Mouse (Mus musculus) MEL (cell line): Measurements from ENCODE around the gene Cnksr2. TPM values are rescaled to one million over a fixed set of nuclear protein-coding genes. Genes with fewer than 3 reads are reported as not detected.

Source experiments
- DNase-seq: peaks from one replicate; pipeline ENCODE4 v3.0.0; 2011; ENCODE audit warnings: low read depth, low spot score
- H3K27ac ChIP-seq: 2 replicates; pipeline ENCODE4 v1.5.1; 2012; ENCODE audit warnings: low read depth, mild to moderate bottlenecking, control low read depth, low read length, moderate library complexity; ENCODE audit not compliant: control insufficient read depth
- H3K27me3 ChIP-seq, 2 experiments: fragments of 150-350 bp in 1 of 2; sonication (generic) in 1 of 2; 2 replicates each; pipeline ENCODE4 v1.6.1; 2012; ENCODE audit warnings: low read length in 2 of 2, mild to moderate bottlenecking in 2 of 2, improper control_type of control experiment in 1 of 2, moderate library complexity in 1 of 2; ENCODE audit not compliant: insufficient read depth in 2 of 2, control insufficient read depth in 1 of 2
- H3K36me3 ChIP-seq, 2 experiments: 2 replicates each; pipeline ENCODE4 v1.6.1; 2012 to 2014; ENCODE audit warnings: low read length in 2 of 2, improper control_type of control experiment in 1 of 2, inconsistent platforms in 1 of 2, mild to moderate bottlenecking in 1 of 2; ENCODE audit not compliant: insufficient read depth in 2 of 2, control insufficient read depth in 1 of 2
- H3K4me1 ChIP-seq, 2 experiments: fragments of 150-350 bp in 1 of 2; sonication (generic) in 1 of 2; 2 replicates each; pipeline ENCODE4 v1.6.1; 2012; ENCODE audit warnings: low read length in 2 of 2, improper control_type of control experiment in 1 of 2, mild to moderate bottlenecking in 1 of 2; ENCODE audit not compliant: insufficient read depth in 2 of 2, control insufficient read depth in 1 of 2
- H3K4me3 ChIP-seq, 2 experiments: fragments of 150-350 bp in 1 of 2; sonication (generic) in 1 of 2; 2 replicates each; pipeline ENCODE4 v1.5.1; 2012; ENCODE audit warnings: low read depth in 2 of 2, low read length in 2 of 2, mild to moderate bottlenecking in 2 of 2, moderate library complexity in 2 of 2, control low read depth in 1 of 2, improper control_type of control experiment in 1 of 2; ENCODE audit not compliant: control insufficient read depth in 1 of 2, insufficient read depth in 1 of 2
- H3K79me2 ChIP-seq: 2 replicates; pipeline ENCODE4 v1.6.1; 2012; ENCODE audit warnings: mild to moderate bottlenecking, low read length, moderate library complexity; ENCODE audit not compliant: control insufficient read depth, poor library complexity, insufficient read depth
- H3K9ac ChIP-seq: 2 replicates; pipeline ENCODE4 v1.6.1; 2012; ENCODE audit warnings: low read depth, mild to moderate bottlenecking, control low read depth, low read length, moderate library complexity; ENCODE audit not compliant: control insufficient read depth, poor library complexity, severe bottlenecking
- H3K9me3 ChIP-seq: fragments of 150-350 bp; sonication (generic); replicated peaks from 2 replicates; pipeline ENCODE4 v1.6.1; 2012; ENCODE audit warnings: mild to moderate bottlenecking, low read length, improper control_type of control experiment, moderate library complexity; ENCODE audit not compliant: insufficient read depth
- CHD1 ChIP-seq: IDR thresholded peaks from 2 replicates; pipeline ENCODE4 v1.6.1; 2012; ENCODE audit warnings: low read depth, mild to moderate bottlenecking, inconsistent platforms, low read length, improper control_type of control experiment
- CTCF ChIP-seq, 3 experiments: IDR thresholded peaks in 2 of 3; conservative IDR thresholded peaks in 1 of 3; 2 replicates each; pipeline ENCODE4 v1.5.1; 2011 to 2012; ENCODE audit warnings: low read length in 3 of 3, low read depth in 2 of 3, mild to moderate bottlenecking in 2 of 3, improper control_type of control experiment in 1 of 3, inconsistent platforms in 1 of 3, mixed read lengths in 1 of 3, moderate library complexity in 1 of 3; ENCODE audit not compliant: control insufficient read depth in 1 of 3, insufficient read depth in 1 of 3, poor library complexity in 1 of 3, severe bottlenecking in 1 of 3
- ELF1 ChIP-seq: IDR thresholded peaks from 2 replicates; pipeline ENCODE4 v1.6.1; 2014; ENCODE audit warnings: low read depth, mild to moderate bottlenecking, inconsistent platforms, low read length, improper control_type of control experiment, moderate library complexity
- GABPA ChIP-seq: IDR thresholded peaks from 2 replicates; pipeline ENCODE4 v1.6.1; 2012; ENCODE audit warnings: low read depth, mild to moderate bottlenecking, inconsistent platforms, low read length, improper control_type of control experiment, moderate library complexity
- GATA1 ChIP-seq: IDR thresholded peaks from 2 replicates; pipeline ENCODE4 v1.6.1; 2011; ENCODE audit warnings: low read depth, low read length, improper control_type of control experiment
- JUND ChIP-seq: IDR thresholded peaks from 2 replicates; pipeline ENCODE4 v1.6.1; 2011; ENCODE audit warnings: low read depth, mild to moderate bottlenecking, improper control_type of control experiment, low read length
- KAT2A ChIP-seq: conservative IDR thresholded peaks from 2 replicates; pipeline ENCODE4 v1.6.1; 2012; ENCODE audit warnings: low read depth, low read length, improper control_type of control experiment, inconsistent platforms
- MXI1 ChIP-seq: IDR thresholded peaks from 2 replicates; pipeline ENCODE4 v1.6.1; 2011; ENCODE audit warnings: mild to moderate bottlenecking, low read depth, low read length, improper control_type of control experiment
- MYC ChIP-seq: IDR thresholded peaks from 2 replicates; pipeline ENCODE4 v1.6.1; 2011; ENCODE audit warnings: low read depth, mild to moderate bottlenecking, low read length, improper control_type of control experiment, moderate library complexity
- NELFE ChIP-seq: IDR thresholded peaks from 2 replicates; pipeline ENCODE4 v1.6.1; 2011; ENCODE audit warnings: low read depth, low read length, improper control_type of control experiment
- POLR2A ChIP-seq, 2 experiments: IDR thresholded peaks; 2 replicates each; pipeline ENCODE4 v1.6.1; 2011 to 2012; ENCODE audit warnings: low read length in 2 of 2, mild to moderate bottlenecking in 2 of 2, control low read depth in 1 of 2, improper control_type of control experiment in 1 of 2, low read depth in 1 of 2, moderate library complexity in 1 of 2; ENCODE audit not compliant: control insufficient read depth in 1 of 2, insufficient read depth in 1 of 2, poor library complexity in 1 of 2
- RAD21 ChIP-seq: IDR thresholded peaks from 2 replicates; pipeline ENCODE4 v1.6.1; 2011; ENCODE audit warnings: mild to moderate bottlenecking, low read depth, low read length, improper control_type of control experiment
- SMC3 ChIP-seq: IDR thresholded peaks from 2 replicates; pipeline ENCODE4 v1.6.1; 2011; ENCODE audit warnings: low read depth, low read length, improper control_type of control experiment
- TAL1 ChIP-seq: IDR thresholded peaks from 2 replicates; pipeline ENCODE4 v1.6.1; 2012; ENCODE audit warnings: mild to moderate bottlenecking, inconsistent platforms, low read length, moderate library complexity, mixed read lengths
- UBTF ChIP-seq: IDR thresholded peaks from 2 replicates; pipeline ENCODE4 v1.6.1; 2012; ENCODE audit warnings: low read depth, mild to moderate bottlenecking, inconsistent platforms, low read length, improper control_type of control experiment, moderate library complexity, borderline replicate concordance; ENCODE audit not compliant: insufficient read depth
- ZC3H11A ChIP-seq: IDR thresholded peaks from 2 replicates; pipeline ENCODE4 v1.6.1; 2012; ENCODE audit warnings: low read depth, mild to moderate bottlenecking, inconsistent platforms, low read length, improper control_type of control experiment
- ZNF384 ChIP-seq: IDR thresholded peaks from 2 replicates; pipeline ENCODE4 v1.6.1; 2012; ENCODE audit warnings: low read depth, mild to moderate bottlenecking, inconsistent platforms, low read length, improper control_type of control experiment
- polyA plus RNA-seq, 2 experiments: library from polyadenylated mRNA; stranded (reverse) in 1 of 2; unstranded in 1 of 2; fragments of >175 nt in 1 of 2; fragments of >200 nt in 1 of 2; gene quantifications; 2 replicates each; pipeline versions ENCODE4 v1.2.1 to v1.2.4; 2012; ENCODE audit warnings: low replicate concordance in 2 of 2, low read depth in 1 of 2; ENCODE audit not compliant: insufficient read length in 2 of 2, insufficient read depth in 1 of 2, missing spikeins in 1 of 2
- total RNA-seq: library from RNA; depleted of rRNA; stranded (reverse); fragments of 300-350 nt; gene quantifications from 2 replicates; pipeline ENCODE4 v1.2.3, GENCODE M21; 2012

The Cnksr2 gene
- total and polyA plus RNA-seq, 3 experiments: 0.03 TPM; not detected in 2

- Histone ChIP-seq H3K79me2 (no peaks in the 10 kb centered on the region), H3K9ac (no peak overlapping the region), H3K27ac (no peak overlapping the region), H3K27me3 (no peaks in the 10 kb centered on the region), H3K36me3 (no peaks in the 10 kb centered on the region), H3K4me3 (no peak overlapping the region), H3K4me1 (no peaks in the 10 kb centered on the region), H3K9me3 (no peaks in the 10 kb centered on the region)
- no peak for DNase-seq
- TF ChIP-seq TAL1 (no peak), ZC3H11A (no peak)
Observed at GRCm38 (mm10) chrX:157818921-157819260, 224.2 kb downstream of the Cnksr2 start.

DNA sequence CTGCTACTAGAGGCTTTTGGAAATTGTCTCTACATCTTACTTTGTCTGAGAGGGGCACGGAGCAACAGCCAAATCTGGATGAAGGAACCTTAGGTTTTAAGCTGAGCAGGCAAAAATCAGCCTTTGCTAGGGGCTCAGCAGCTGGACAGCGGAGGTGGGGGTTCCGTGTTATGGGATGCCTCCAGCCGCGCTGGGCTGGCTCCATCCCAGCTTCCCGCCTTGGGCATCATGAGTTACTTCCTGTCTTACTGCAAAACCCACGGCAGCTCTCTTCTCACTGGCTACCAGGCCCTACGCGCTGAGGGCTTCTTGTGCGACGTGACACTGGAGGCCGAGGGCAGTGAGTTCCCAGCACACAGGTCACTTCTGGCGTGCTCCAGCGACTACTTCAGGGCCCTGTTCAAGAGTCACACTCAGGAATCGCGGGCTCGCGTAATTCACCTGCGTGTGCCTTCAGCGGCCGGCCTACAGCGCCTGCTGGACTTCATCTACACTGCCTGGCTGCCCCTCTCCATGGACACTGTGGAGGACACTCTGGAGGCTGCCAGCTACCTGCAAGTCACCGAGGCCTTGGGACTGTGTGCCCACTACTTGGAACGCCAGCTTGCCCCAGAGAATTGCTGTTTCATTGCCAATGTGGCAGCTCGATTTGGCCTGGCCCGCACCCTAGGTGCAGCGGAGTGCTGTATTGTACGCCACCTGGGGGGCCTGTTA is 224.7 kb downstream of the Cnksr2 start, which contains the start of gene Klhl34:
Gene Klhl34 (plus strand): TSS at position 229 of the 714 bp plus-strand sequence.
- H3K9me3 ChIP-seq: no peaks in the 10 kb centered on the region
- TF ChIP-seq CTCF (IDR thresholded peaks at IDR 0.05 in 2 of 3, conservative IDR thresholded peaks at IDR 0.05 in 1 of 3; ENCODE audit: control insufficient read depth in 1 of 3, insufficient read depth in 1 of 3, low read depth in 2 of 3, low read length in 3 of 3, poor library complexity in 1 of 3, severe bottlenecking in 1 of 3) (no peak), MXI1 (no peak), CHD1 (no peak), MYC (no peak), TAL1 (no peak), ZNF384 (no peak), SMC3 (no peak), JUND (no peak), GABPA (no peak), UBTF (no peak), RAD21 (no peak), GATA1 (no peak), ZC3H11A (no peak), NELFE (no peak), POLR2A (IDR thresholded peaks at IDR 0.05; ENCODE audit: control insufficient read depth in 1 of 2, insufficient read depth in 1 of 2, low read depth in 1 of 2, low read length in 2 of 2, poor library complexity in 1 of 2) (no peak), ELF1 (no peak), KAT2A (no peak)
- TF ChIP-seq, all 39 proteins: peak for 0
- H3K4me3 ChIP-seq: no peak within 1 kb of the TSS
- DNase-seq: no peak
- no peak within 1 kb of the TSS for H3K9ac ChIP-seq
- no peaks in the 10 kb centered on the region for H3K36me3 ChIP-seq
- H3K4me1 ChIP-seq: no peaks in the 10 kb centered on the region
- no peaks in the 10 kb centered on the region for H3K27me3 ChIP-seq
- H3K27ac ChIP-seq: no peak within 1 kb of the TSS
- no peaks in the 10 kb centered on the region for H3K79me2 ChIP-seq
